Mouse (Mus musculus): Measurements from ENCODE around the gene Rnaseh2c.

Gene Rnaseh2c

GRCm38 (mm10) chr19:5601752-5602541 is at the start of gene Rnaseh2c:
Rnaseh2c (plus strand) TSS chr19:5601873.
- peak; percentile 59 for DNase-seq (ENCODE audit: low spot score)

GRCm38 (mm10) chr19:5553802-5554201 is 47.9 kb upstream of the Rnaseh2c start:
- DNase-seq (ENCODE audit: low spot score) = no peak

- DNase-seq (ENCODE audit: low spot score) = no peak
Measured at GRCm38 (mm10) chr19:5554212-5554611, 47.5 kb upstream of the Rnaseh2c start.

- no peak for DNase-seq (ENCODE audit: low spot score)
Measured at GRCm38 (mm10) chr19:5558169-5558568, 43.5 kb upstream of the Rnaseh2c start.

GRCm38 (mm10) chr19:5558770-5559169 is 42.9 kb upstream of the Rnaseh2c start:
- DNase-seq (ENCODE audit: low spot score) = no peak

- DNase-seq (ENCODE audit: low spot score) = no peak
Measured at GRCm38 (mm10) chr19:5559229-5559628, 42.4 kb upstream of the Rnaseh2c start.

GRCm38 (mm10) chr19:5559631-5560456 is 41.8 kb upstream of the Rnaseh2c start:
- DNase-seq (ENCODE audit: low spot score) = no peak

GRCm38 (mm10) chr19:5560457-5561041 is 41.1 kb upstream of the Rnaseh2c start, which contains the start of gene Ovol1:
Ovol1 (minus strand) TSS chr19:5560646.
- DNase-seq (ENCODE audit: low spot score) = no peak

GRCm38 (mm10) chr19:5561252-5561790 is 40.4 kb upstream of the Rnaseh2c start:
- DNase-seq (ENCODE audit: low spot score) = no peak

GRCm38 (mm10) chr19:5561886-5562285 is 39.8 kb upstream of the Rnaseh2c start:
- no peak for DNase-seq (ENCODE audit: low spot score)

- no peak for DNase-seq (ENCODE audit: low spot score)
Measured at GRCm38 (mm10) chr19:5562776-5563175, 38.9 kb upstream of the Rnaseh2c start.

- no peak for DNase-seq (ENCODE audit: low spot score)
Measured at GRCm38 (mm10) chr19:5566316-5566715, 35.4 kb upstream of the Rnaseh2c start.

GRCm38 (mm10) chr19:5567180-5567533 is 34.5 kb upstream of the Rnaseh2c start:
- no peak for DNase-seq (ENCODE audit: low spot score)

- peak; percentile 86 for DNase-seq (ENCODE audit: low spot score)
Measured at GRCm38 (mm10) chr19:5567534-5568469, 33.9 kb upstream of the Rnaseh2c start, which contains the start of gene Ap5b1. Ap5b1 (plus strand) TSS chr19:5568025.

- DNase-seq (ENCODE audit: low spot score) = peak; percentile 78
Measured at GRCm38 (mm10) chr19:5568470-5569140, 33.1 kb upstream of the Rnaseh2c start.

GRCm38 (mm10) chr19:5569521-5569920 is 32.2 kb upstream of the Rnaseh2c start:
- no peak for DNase-seq (ENCODE audit: low spot score)

- no peak for DNase-seq (ENCODE audit: low spot score)
Measured at GRCm38 (mm10) chr19:5570353-5571246, 31.1 kb upstream of the Rnaseh2c start.

GRCm38 (mm10) chr19:5571831-5572230 is 29.8 kb upstream of the Rnaseh2c start:
- DNase-seq (ENCODE audit: low spot score) = no peak

GRCm38 (mm10) chr19:5572331-5573125 is 29.1 kb upstream of the Rnaseh2c start:
- no peak for DNase-seq (ENCODE audit: low spot score)
